9 mouse cellular contexts compared by ENCODE assay signal in genomic region chr7:29425413-29425827, GRCm38 (mm10).
DNase-seq lines count a peak whose midpoint lies in the region; ATAC-seq and TF ChIP-seq lines count a peak whose summit lies in the region.
"Had no signal": no experiment of that assay in that cellular context is flagged by ENCODE, and none has a peak within 500 bp of the region (broad histone marks: within the 10 kb centered on the region; RNA-seq: fewer than 3 reads in every experiment).

No protein-coding gene starts in this region.

- H3K9ac ChIP-seq in forebrain, embryonic 14.5 days (ENCODE audit: low read length), result no peak overlapping the region
- no peak overlapping the region for H3K9ac ChIP-seq in midbrain, postnatal 0 days (replicated peaks; ENCODE audit: low read length, poor library complexity, severe bottlenecking)
- no peak overlapping the region for H3K9ac ChIP-seq in midbrain, embryonic 13.5 days (replicated peaks)
- no peak overlapping the region for H3K9ac ChIP-seq in limb, embryonic 14.5 days (ENCODE audit: low read depth, low read length, severe bottlenecking)
- no peak overlapping the region for H3K9ac ChIP-seq in stomach, embryonic 15.5 days
- H3K9ac ChIP-seq in hindbrain, embryonic 13.5 days, result no peak overlapping the region

- peaks cover 8% of the 10 kb centered on the region; the same call in 1 of the 2 replicates for H3K4me1 ChIP-seq in forebrain, embryonic 14.5 days (ENCODE audit: control insufficient read depth, insufficient read depth, low read length)
- H3K4me1 ChIP-seq in forebrain, embryonic 10.5 days, result peaks cover 39% of the 10 kb centered on the region
- H3K4me1 ChIP-seq in midbrain, postnatal 0 days (ENCODE audit: insufficient read depth, low read length), result no peaks in the 10 kb centered on the region; the same call in 1 of the 2 replicates
- peaks cover 24% of the 10 kb centered on the region for H3K4me1 ChIP-seq in midbrain, embryonic 13.5 days (replicated peaks)
- peaks cover 19% of the 10 kb centered on the region for H3K4me1 ChIP-seq in limb, embryonic 14.5 days (ENCODE audit: control insufficient read depth, insufficient read depth, low read length)
- H3K4me1 ChIP-seq in stomach, embryonic 15.5 days, result peaks cover 32% of the 10 kb centered on the region
- peaks cover 25% of the 10 kb centered on the region for H3K4me1 ChIP-seq in hindbrain, embryonic 13.5 days (replicated peaks)

- H3K4me3 ChIP-seq in forebrain, embryonic 14.5 days (ENCODE audit: low read depth, low read length), result no peak overlapping the region
- no peak overlapping the region for H3K4me3 ChIP-seq in forebrain, embryonic 10.5 days
- H3K4me3 ChIP-seq in midbrain, postnatal 0 days (ENCODE audit: low read depth, low read length), result no peak overlapping the region
- no peak overlapping the region for H3K4me3 ChIP-seq in midbrain, embryonic 13.5 days (replicated peaks)
- H3K4me3 ChIP-seq in limb, embryonic 14.5 days (replicated peaks; ENCODE audit: low read length), result no peak overlapping the region
- no peak overlapping the region for H3K4me3 ChIP-seq in stomach, embryonic 15.5 days (replicated peaks)
- H3K4me3 ChIP-seq in hindbrain, embryonic 13.5 days, result no peak overlapping the region

- peak; percentile 82 for ATAC-seq in forebrain, embryonic 14.5 days
- no peak for ATAC-seq in midbrain, postnatal 0 days (ENCODE audit: low FRiP score)
- no peak for ATAC-seq in midbrain, embryonic 13.5 days
- ATAC-seq in limb, embryonic 14.5 days (ENCODE audit: low FRiP score, low read depth), result 0 out of 2 replicates have a peak, but pooled peaks have one; percentile 27
- ATAC-seq in stomach, embryonic 15.5 days (ENCODE audit: insufficient read depth, low FRiP score, low read depth), result peak; percentile 45; the same call in 1 of the 2 replicates
- no peak for ATAC-seq in hindbrain, embryonic 13.5 days (ENCODE audit: low FRiP score)
- ATAC-seq: inflammation-experienced regulatory T-cells, adult 6 months had no signal

- no peak overlapping the region for H3K4me2 ChIP-seq in forebrain, embryonic 14.5 days (ENCODE audit: low read length)
- H3K4me2 ChIP-seq in midbrain, postnatal 0 days (ENCODE audit: low read depth, low read length, poor library complexity, severe bottlenecking), result no peak overlapping the region
- H3K4me2 ChIP-seq in midbrain, embryonic 13.5 days (replicated peaks), result no peak overlapping the region
- no peak overlapping the region for H3K4me2 ChIP-seq in limb, embryonic 14.5 days (replicated peaks; ENCODE audit: low read depth, low read length, severe bottlenecking)
- no peak overlapping the region for H3K4me2 ChIP-seq in stomach, embryonic 15.5 days
- H3K4me2 ChIP-seq in hindbrain, embryonic 13.5 days, result no peak overlapping the region

- TF ChIP-seq CTCF in midbrain, postnatal 0 days (IDR thresholded peaks at IDR 0.05), result no peak

- H3K36me3 ChIP-seq in forebrain, embryonic 14.5 days (ENCODE audit: control insufficient read depth, insufficient read depth, low read length), result no peaks in the 10 kb centered on the region
- H3K36me3 ChIP-seq in forebrain, embryonic 10.5 days (replicated peaks), result no peaks in the 10 kb centered on the region
- H3K36me3 ChIP-seq in midbrain, postnatal 0 days (ENCODE audit: insufficient read depth, low read length), result no peaks in the 10 kb centered on the region
- H3K36me3 ChIP-seq in midbrain, embryonic 13.5 days, result no peaks in the 10 kb centered on the region
- no peaks in the 10 kb centered on the region for H3K36me3 ChIP-seq in limb, embryonic 14.5 days (ENCODE audit: control insufficient read depth, insufficient read depth, low read length)
- H3K36me3 ChIP-seq in stomach, embryonic 15.5 days, result no peaks in the 10 kb centered on the region
- no peaks in the 10 kb centered on the region for H3K36me3 ChIP-seq in hindbrain, embryonic 13.5 days

- 64% methylated on average over 7 of the region's 7 CpGs for WGBS in forebrain, embryonic 14.5 days
- WGBS in forebrain, embryonic 10.5 days, result 87% methylated on average over 7 of the region's 7 CpGs
- 91% methylated on average over 7 of the region's 7 CpGs for WGBS in midbrain, postnatal 0 days
- 84% methylated on average over 7 of the region's 7 CpGs for WGBS in midbrain, embryonic 13.5 days
- 30% methylated on average over 7 of the region's 7 CpGs for WGBS in limb, embryonic 14.5 days
- 24% methylated on average over 7 of the region's 7 CpGs for WGBS in stomach, embryonic 15.5 days
- whole genome bisulfite sequencing in hindbrain, embryonic 13.5 days, result 70% methylated on average over 7 of the region's 7 CpGs

- no peaks in the 10 kb centered on the region for H3K27me3 ChIP-seq in forebrain, embryonic 14.5 days (replicated peaks; ENCODE audit: control insufficient read depth, insufficient read depth, low read length)
- H3K27me3 ChIP-seq in forebrain, embryonic 10.5 days (ENCODE audit: poor library complexity, severe bottlenecking), result no peaks in the 10 kb centered on the region
- no peaks in the 10 kb centered on the region for H3K27me3 ChIP-seq in midbrain, postnatal 0 days (ENCODE audit: insufficient read depth, low read length)
- 0 out of 2 replicates have a peak, but pooled peaks cover 4% of the 10 kb centered on the region for H3K27me3 ChIP-seq in midbrain, embryonic 13.5 days
- no peaks in the 10 kb centered on the region for H3K27me3 ChIP-seq in limb, embryonic 14.5 days (ENCODE audit: control insufficient read depth, insufficient read depth, low read length)
- no peaks in the 10 kb centered on the region for H3K27me3 ChIP-seq in stomach, embryonic 15.5 days (replicated peaks)
- H3K27me3 ChIP-seq in hindbrain, embryonic 13.5 days, result no peaks in the 10 kb centered on the region

- TF ChIP-seq POLR2A in limb, embryonic 14.5 days (IDR thresholded peaks at IDR 0.05; ENCODE audit: borderline replicate concordance, extremely low read depth, insufficient read depth, insufficient read length), result no peak

- DNase-seq in forebrain, embryonic 14.5 days (ENCODE audit: low spot score), result peak; percentile 80
- DNase-seq in forebrain, embryonic 10.5 days (ENCODE audit: extremely low spot score, low spot score), result no peak
- DNase-seq in midbrain, postnatal 0 days (ENCODE audit: low spot score), result peak; percentile 53
- DNase-seq in limb, embryonic 14.5 days (ENCODE audit: low spot score), result no peak
- DNase-seq in heart, adult 9 months (ENCODE audit: low spot score in 2 of 2), result no peak

- peak overlapping the region; percentile 18; the same call in 1 of the 2 replicates for H3K27ac ChIP-seq in forebrain, embryonic 14.5 days (ENCODE audit: low read depth, low read length)
- H3K27ac ChIP-seq in forebrain, embryonic 10.5 days, result no peak overlapping the region
- H3K27ac ChIP-seq in midbrain, postnatal 0 days (ENCODE audit: low read depth, low read length), result no peak overlapping the region
- H3K27ac ChIP-seq in midbrain, embryonic 13.5 days, result no peak overlapping the region
- 0 out of 2 replicates have a peak overlapping the region, but pooled peaks have one; percentile 1 for H3K27ac ChIP-seq in limb, embryonic 14.5 days (replicated peaks; ENCODE audit: low read depth, low read length)
- peak overlapping the region; percentile 77; the same call in 1 of the 2 replicates for H3K27ac ChIP-seq in stomach, embryonic 15.5 days
- H3K27ac ChIP-seq in hindbrain, embryonic 13.5 days, result no peak overlapping the region

- no peaks in the 10 kb centered on the region for H3K9me3 ChIP-seq in forebrain, embryonic 14.5 days (replicated peaks; ENCODE audit: control insufficient read depth, low read length)
- H3K9me3 ChIP-seq in forebrain, embryonic 10.5 days, result no peaks in the 10 kb centered on the region
- no peaks in the 10 kb centered on the region for H3K9me3 ChIP-seq in midbrain, postnatal 0 days (ENCODE audit: low read length)
- no peaks in the 10 kb centered on the region for H3K9me3 ChIP-seq in midbrain, embryonic 13.5 days
- no peaks in the 10 kb centered on the region for H3K9me3 ChIP-seq in limb, embryonic 14.5 days (ENCODE audit: control insufficient read depth, low read length)
- H3K9me3 ChIP-seq in stomach, embryonic 15.5 days, result no peaks in the 10 kb centered on the region
- H3K9me3 ChIP-seq in hindbrain, embryonic 13.5 days, result no peaks in the 10 kb centered on the region

Comparison
In these comparisons a context has a peak if more than half of its experiments do, and no peak if none do; other contexts are left out.
1. DNase-seq: peak in forebrain, embryonic 14.5 days (single experiment) and midbrain, postnatal 0 days (single experiment); none in forebrain, embryonic 10.5 days (single experiment), limb, embryonic 14.5 days (single experiment) and heart, adult 9 months (0 of 2).
2. H3K27ac ChIP-seq: peak in forebrain, embryonic 14.5 days (single experiment), limb, embryonic 14.5 days (single experiment) and stomach, embryonic 15.5 days (single experiment); none in forebrain, embryonic 10.5 days (single experiment), midbrain, postnatal 0 days (single experiment), midbrain, embryonic 13.5 days (single experiment) and hindbrain, embryonic 13.5 days (single experiment).
3. ATAC-seq: peak in forebrain, embryonic 14.5 days (single experiment), limb, embryonic 14.5 days (single experiment) and stomach, embryonic 15.5 days (single experiment); none in midbrain, postnatal 0 days (single experiment), midbrain, embryonic 13.5 days (single experiment) and hindbrain, embryonic 13.5 days (single experiment).